Mouse (Mus musculus): ENCODE data around the gene Olfr775. TPM values are rescaled to one million over a fixed set of nuclear protein-coding genes. Genes with fewer than 3 reads are reported as not detected.

Olfr775 gene
- not detected in 2 replicates for polyA plus RNA-seq (2015; fragmentation: Nextera tagmentation; extraction: Ambion mirVana)

GRCm38 (mm10) chr10:129248112-129248511 is at the start of gene Olfr775:
Gene Olfr775, plus strand, starts transcription at chr10:129248412.
- no peak within 1 kb of the TSS for H3K27ac ChIP-seq (ENCODE audit: low read length)
- H3K27me3 ChIP-seq (replicated peaks; ENCODE audit: insufficient read depth, low read length) = no peaks in the 10 kb centered on the region
- ATAC-seq = no peak
- no peak within 1 kb of the TSS for H3K9ac ChIP-seq (replicated peaks; ENCODE audit: low read depth)
- WGBS = 67% methylated on average over 3 of the region's 3 CpGs
- H3K4me2 ChIP-seq (replicated peaks; ENCODE audit: low read depth, low read length) = no peak within 1 kb of the TSS
- no peaks in the 10 kb centered on the region for H3K36me3 ChIP-seq (ENCODE audit: insufficient read depth, low read length)
- TF ChIP-seq CTCF (IDR thresholded peaks at IDR 0.05) (no peak), EP300 (IDR thresholded peaks at IDR 0.05) (no peak)
- H3K4me3 ChIP-seq (ENCODE audit: low read depth, low read length) = no peak within 1 kb of the TSS
- H3K4me1 ChIP-seq (ENCODE audit: insufficient read depth, low read depth, low read length) = no peaks in the 10 kb centered on the region
- DNase-seq (ENCODE audit: low spot score) = no peak
- no peaks in the 10 kb centered on the region for H3K9me3 ChIP-seq (ENCODE audit: low read length)

- 85% methylated on average over 1 of the region's 1 CpGs for WGBS
- no peaks in the 10 kb centered on the region for H3K4me1 ChIP-seq (ENCODE audit: insufficient read depth, low read depth, low read length)
- ATAC-seq (no peak), DNase-seq (ENCODE audit: low spot score) (no peak)
- no peaks in the 10 kb centered on the region for H3K27me3 ChIP-seq (replicated peaks; ENCODE audit: insufficient read depth, low read length)
- H3K4me3 ChIP-seq (ENCODE audit: low read depth, low read length) = no peak overlapping the region
- H3K9ac ChIP-seq (replicated peaks; ENCODE audit: low read depth) = no peak overlapping the region
- H3K4me2 ChIP-seq (replicated peaks; ENCODE audit: low read depth, low read length) = no peak overlapping the region
- TF ChIP-seq EP300 (IDR thresholded peaks at IDR 0.05) (no peak), CTCF (IDR thresholded peaks at IDR 0.05) (no peak)
- H3K36me3 ChIP-seq (ENCODE audit: insufficient read depth, low read length) = no peaks in the 10 kb centered on the region
- H3K27ac ChIP-seq (ENCODE audit: low read length) = no peak overlapping the region
- no peaks in the 10 kb centered on the region for H3K9me3 ChIP-seq (ENCODE audit: low read length)
Observed at GRCm38 (mm10) chr10:129230737-129231136, 17.5 kb upstream of the Olfr775 start.

- no peak for ATAC-seq
- DNase-seq (ENCODE audit: low spot score) = no peak
- Histone ChIP-seq H3K36me3 (ENCODE audit: insufficient read depth, low read length) (no peaks in the 10 kb centered on the region), H3K9ac (replicated peaks; ENCODE audit: low read depth) (no peak within 1 kb of the TSS), H3K9me3 (ENCODE audit: low read length) (no peaks in the 10 kb centered on the region), H3K27me3 (replicated peaks; ENCODE audit: insufficient read depth, low read length) (no peaks in the 10 kb centered on the region), H3K4me1 (ENCODE audit: insufficient read depth, low read depth, low read length) (no peaks in the 10 kb centered on the region), H3K27ac (ENCODE audit: low read length) (no peak within 1 kb of the TSS), H3K4me2 (replicated peaks; ENCODE audit: low read depth, low read length) (no peak within 1 kb of the TSS), H3K4me3 (ENCODE audit: low read depth, low read length) (no peak within 1 kb of the TSS)
- WGBS = 61% methylated on average over 2 of the region's 2 CpGs
- TF ChIP-seq CTCF (IDR thresholded peaks at IDR 0.05) (no peak), EP300 (IDR thresholded peaks at IDR 0.05) (no peak)
Observed at GRCm38 (mm10) chr10:129235904-129236303, 12.3 kb upstream of the Olfr775 start, which contains the start of gene Olfr774. Gene Olfr774, plus strand, starts transcription at chr10:129236204.

- no peaks in the 10 kb centered on the region for H3K27me3 ChIP-seq (replicated peaks; ENCODE audit: insufficient read depth, low read length)
- H3K9me3 ChIP-seq (ENCODE audit: low read length) = no peaks in the 10 kb centered on the region
- ATAC-seq = no peak
- TF ChIP-seq EP300 (IDR thresholded peaks at IDR 0.05) (no peak), CTCF (IDR thresholded peaks at IDR 0.05) (no peak)
- no peak within 1 kb of the TSS for H3K4me2 ChIP-seq (replicated peaks; ENCODE audit: low read depth, low read length)
- no peak within 1 kb of the TSS for H3K4me3 ChIP-seq (ENCODE audit: low read depth, low read length)
- no peak within 1 kb of the TSS for H3K27ac ChIP-seq (ENCODE audit: low read length)
- H3K36me3 ChIP-seq (ENCODE audit: insufficient read depth, low read length) = no peaks in the 10 kb centered on the region
- H3K9ac ChIP-seq (replicated peaks; ENCODE audit: low read depth) = no peak within 1 kb of the TSS
- no peak for DNase-seq (ENCODE audit: low spot score)
- H3K4me1 ChIP-seq (ENCODE audit: insufficient read depth, low read depth, low read length) = no peaks in the 10 kb centered on the region
Observed at GRCm38 (mm10) chr10:129258827-129259226, 10.6 kb downstream of the Olfr775 start, which contains the start of gene Olfr776. Gene Olfr776, plus strand, starts transcription at chr10:129259127.

- Histone ChIP-seq H3K36me3 (ENCODE audit: insufficient read depth, low read length) (no peaks in the 10 kb centered on the region), H3K4me1 (ENCODE audit: insufficient read depth, low read depth, low read length) (no peaks in the 10 kb centered on the region), H3K4me2 (replicated peaks; ENCODE audit: low read depth, low read length) (no peak within 1 kb of the TSS), H3K4me3 (ENCODE audit: low read depth, low read length) (no peak within 1 kb of the TSS), H3K9ac (replicated peaks; ENCODE audit: low read depth) (no peak within 1 kb of the TSS), H3K9me3 (ENCODE audit: low read length) (no peaks in the 10 kb centered on the region), H3K27ac (ENCODE audit: low read length) (no peak within 1 kb of the TSS), H3K27me3 (replicated peaks; ENCODE audit: insufficient read depth, low read length) (no peaks in the 10 kb centered on the region)
- TF ChIP-seq EP300 (IDR thresholded peaks at IDR 0.05) = no peak
- TF ChIP-seq CTCF (IDR thresholded peaks at IDR 0.05) = no peak
- DNase-seq (ENCODE audit: low spot score) (no peak), ATAC-seq (no peak)
- WGBS = 84% methylated on average over 2 of the region's 2 CpGs
Observed at GRCm38 (mm10) chr10:129271081-129271535, 22.9 kb downstream of the Olfr775 start, which contains the start of gene Olfr777. Gene Olfr777, minus strand, starts transcription at chr10:129271485.

Other genes with a start within 250 kb of the Olfr775 start
- gene Olfr763, start 237.6 kb upstream of the Olfr775 start, polyA plus RNA-seq (2015; fragmentation: Nextera tagmentation; extraction: Ambion mirVana) = not detected in 2 replicates
- not detected in 2 replicates for gene Olfr764-ps1, start 208.5 kb upstream of the Olfr775 start, polyA plus RNA-seq (2015; fragmentation: Nextera tagmentation; extraction: Ambion mirVana)
- gene Olfr765, start 198.4 kb upstream of the Olfr775 start, polyA plus RNA-seq (2015; fragmentation: Nextera tagmentation; extraction: Ambion mirVana) = not detected in 2 replicates
- gene Olfr766-ps1, start 179.4 kb upstream of the Olfr775 start, polyA plus RNA-seq (2015; fragmentation: Nextera tagmentation; extraction: Ambion mirVana) = not detected in 2 replicates
- gene Olfr767, start 165.5 kb upstream of the Olfr775 start, polyA plus RNA-seq (2015; fragmentation: Nextera tagmentation; extraction: Ambion mirVana) = not detected in 2 replicates
- gene Olfr768, start 149.0 kb upstream of the Olfr775 start, polyA plus RNA-seq (2015; fragmentation: Nextera tagmentation; extraction: Ambion mirVana) = not detected in 2 replicates
- gene Olfr769, start 130.6 kb upstream of the Olfr775 start, polyA plus RNA-seq (2015; fragmentation: Nextera tagmentation; extraction: Ambion mirVana) = not detected in 2 replicates
- not detected in 2 replicates for gene Olfr770, start 109.4 kb upstream of the Olfr775 start, polyA plus RNA-seq (2015; fragmentation: Nextera tagmentation; extraction: Ambion mirVana)
- not detected in 2 replicates for gene Olfr771, start 83.7 kb upstream of the Olfr775 start, polyA plus RNA-seq (2015; fragmentation: Nextera tagmentation; extraction: Ambion mirVana)
- gene Olfr772, start 70.5 kb upstream of the Olfr775 start, polyA plus RNA-seq (2015; fragmentation: Nextera tagmentation; extraction: Ambion mirVana) = not detected in 2 replicates
- not detected in 2 replicates for gene Olfr773, start 61.0 kb upstream of the Olfr775 start, polyA plus RNA-seq (2015; fragmentation: Nextera tagmentation; extraction: Ambion mirVana)
- gene Olfr774, start 12.2 kb upstream of the Olfr775 start, polyA plus RNA-seq (2015; fragmentation: Nextera tagmentation; extraction: Ambion mirVana) = not detected in 2 replicates
- gene Olfr776, start 10.7 kb downstream of the Olfr775 start, polyA plus RNA-seq (2015; fragmentation: Nextera tagmentation; extraction: Ambion mirVana) = not detected in 2 replicates
- gene Olfr777, start 23.1 kb downstream of the Olfr775 start, polyA plus RNA-seq (2015; fragmentation: Nextera tagmentation; extraction: Ambion mirVana) = not detected in 2 replicates
- not detected in 2 replicates for gene Olfr780, start 69.7 kb downstream of the Olfr775 start, polyA plus RNA-seq (2015; fragmentation: Nextera tagmentation; extraction: Ambion mirVana)
- not detected in 2 replicates for gene Olfr781, start 80.4 kb downstream of the Olfr775 start, polyA plus RNA-seq (2015; fragmentation: Nextera tagmentation; extraction: Ambion mirVana)
- not detected in 2 replicates for gene Olfr782, start 100.4 kb downstream of the Olfr775 start, polyA plus RNA-seq (2015; fragmentation: Nextera tagmentation; extraction: Ambion mirVana)
- gene Olfr784, start 135.7 kb downstream of the Olfr775 start, polyA plus RNA-seq (2015; fragmentation: Nextera tagmentation; extraction: Ambion mirVana) = not detected in 2 replicates
- gene Olfr785, start 157.0 kb downstream of the Olfr775 start, polyA plus RNA-seq (2015; fragmentation: Nextera tagmentation; extraction: Ambion mirVana) = not detected in 2 replicates
- gene Olfr786, start 178.9 kb downstream of the Olfr775 start, polyA plus RNA-seq (2015; fragmentation: Nextera tagmentation; extraction: Ambion mirVana) = not detected in 2 replicates
- gene Olfr787, start 213.4 kb downstream of the Olfr775 start, polyA plus RNA-seq (2015; fragmentation: Nextera tagmentation; extraction: Ambion mirVana) = not detected in 2 replicates
- not detected in 2 replicates for gene Olfr788, start 222.6 kb downstream of the Olfr775 start, polyA plus RNA-seq (2015; fragmentation: Nextera tagmentation; extraction: Ambion mirVana)
- not detected in 2 replicates for gene Olfr789, start 236.3 kb downstream of the Olfr775 start, polyA plus RNA-seq (2015; fragmentation: Nextera tagmentation; extraction: Ambion mirVana)